Mouse (Mus musculus) forebrain, embryonic 11.5 days (tissue): ENCODE measurements around the gene Usp2. TPM values are rescaled to one million over a fixed set of nuclear protein-coding genes. Genes with fewer than 3 reads are reported as not detected.
A peak's percentile ranks its signal among the peaks of the same experiment; 100 is the strongest.

ENCODE experiments used
- ATAC-seq: fragments of 200-750 bp; cut with Nextera tagmentation; replicated peaks from 2 replicates; pipeline ENCODE4 v1.8.0; 2017; ENCODE audit warnings: moderate TSS enrichment; ENCODE audit not compliant: low FRiP score
- DNase-seq: peaks from one replicate; pipeline ENCODE4 v3.0.0-alpha.2; 2017; ENCODE audit warnings: low spot score
- H3K27ac ChIP-seq: fragments of 300-500 bp; sonication (generic); 2 replicates; pipeline ENCODE4 v1.5.1; 2014; ENCODE audit warnings: low read depth, low read length
- H3K27me3 ChIP-seq: fragments of 300-500 bp; sonication (generic); 2 replicates; pipeline ENCODE4 v1.6.1; 2014; ENCODE audit warnings: mild to moderate bottlenecking, low read length, mixed read lengths; ENCODE audit not compliant: control insufficient read depth, insufficient read depth
- H3K36me3 ChIP-seq: fragments of 300-500 bp; sonication (generic); 2 replicates; pipeline ENCODE4 v1.6.1; 2014; ENCODE audit warnings: mild to moderate bottlenecking, low read length, moderate library complexity, mixed read lengths; ENCODE audit not compliant: control insufficient read depth, insufficient read depth
- H3K4me1 ChIP-seq: fragments of 300-500 bp; sonication (generic); replicated peaks from 2 replicates; pipeline ENCODE4 v1.6.1; 2014; ENCODE audit warnings: low read length, mixed read lengths; ENCODE audit not compliant: control insufficient read depth, insufficient read depth
- H3K4me2 ChIP-seq: fragments of 300-500 bp; sonication (generic); 2 replicates; pipeline ENCODE4 v1.6.1; 2014; ENCODE audit warnings: low read depth, mild to moderate bottlenecking, low read length, moderate library complexity, mixed read lengths; ENCODE audit not compliant: severe bottlenecking
- H3K4me3 ChIP-seq: fragments of 300-500 bp; sonication (generic); 2 replicates; pipeline ENCODE4 v1.5.1; 2014; ENCODE audit warnings: low read depth, low read length
- H3K9ac ChIP-seq: fragments of 300-500 bp; sonication (generic); 2 replicates; pipeline ENCODE4 v1.6.1; 2014; ENCODE audit warnings: low read length
- H3K9me3 ChIP-seq: fragments of 300-500 bp; sonication (generic); 2 replicates; pipeline ENCODE4 v1.6.1; 2016; ENCODE audit warnings: low read length, mixed read lengths; ENCODE audit not compliant: control insufficient read depth
- WGBS: fragments of 180-500 bp; shearing (Covaris S2); extraction: QIAGEN DNeasy Blood & Tissue Kit; methylation state at CpG from one replicate; pipeline ENCODE4 v1.1.7; 2014; 5-methylcytosine and 5-hydroxymethylcytosine counted together
- polyA plus RNA-seq: library from polyadenylated mRNA; unstranded; fragments of >200 nt; fragmentation: Nextera tagmentation; extraction: Ambion mirVana; gene quantifications from 2 replicates; pipeline ENCODE4 v1.2.1, GENCODE M21; 2014

Gene Usp2
- polyA plus RNA-seq, 1 experiment from 2014 or later, result 12.7 TPM

- Histone ChIP-seq H3K9ac (no peak overlapping the region), H3K36me3 (no peaks in the 10 kb centered on the region), H3K9me3 (no peaks in the 10 kb centered on the region), H3K4me2 (no peak overlapping the region), H3K27ac (no peak overlapping the region), H3K4me1 (peaks cover 18% of the 10 kb centered on the region), H3K4me3 (no peak overlapping the region), H3K27me3 (peaks cover 22% of the 10 kb centered on the region)
- WGBS, result 24% methylated on average over 2 of the region's 2 CpGs
- DNase-seq (no peak), ATAC-seq (no peak)
Measured at GRCm38 (mm10) chr9:44133287-44133686, 66.5 kb downstream of the Usp2 start.

- Histone ChIP-seq H3K4me3 (peak within 1 kb of the TSS; percentile 43), H3K27ac (no peak within 1 kb of the TSS), H3K4me1 (peaks cover 18% of the 10 kb centered on the region), H3K4me2 (peak within 1 kb of the TSS; percentile 70), H3K9ac (peak within 1 kb of the TSS; percentile 53), H3K9me3 (no peaks in the 10 kb centered on the region), H3K36me3 (no peaks in the 10 kb centered on the region), H3K27me3 (peaks cover 22% of the 10 kb centered on the region)
- DNase-seq (peak; percentile 77), ATAC-seq (peak; percentile 38)
- WGBS, result 2% methylated on average over 54 of the region's 55 CpGs
Measured at GRCm38 (mm10) chr9:44134101-44134850, 67.5 kb downstream of the Usp2 start, which contains the start of gene Mcam. Gene Mcam, plus strand, starts transcription at chr9:44134469.

- Histone ChIP-seq H3K27me3 (peaks cover 22% of the 10 kb centered on the region), H3K4me1 (peaks cover 16% of the 10 kb centered on the region)
- WGBS, result 3% methylated on average over 45 of the region's 49 CpGs
Measured at GRCm38 (mm10) chr9:44134851-44135730, 68.3 kb downstream of the Usp2 start.

GRCm38 (mm10) chr9:44135731-44136411 lies 69.0 kb downstream of the Usp2 start:
- Histone ChIP-seq H3K36me3 (no peaks in the 10 kb centered on the region), H3K4me2 (peak overlapping the region; percentile 70; the same call in 1 of the 2 replicates), H3K4me3 (peak overlapping the region; percentile 43), H3K27me3 (peaks cover 22% of the 10 kb centered on the region), H3K9me3 (no peaks in the 10 kb centered on the region), H3K9ac (no peak overlapping the region), H3K4me1 (peaks cover 11% of the 10 kb centered on the region), H3K27ac (no peak overlapping the region)
- WGBS, result 67% methylated on average over 7 of the region's 7 CpGs
- DNase-seq (no peak), ATAC-seq (no peak)

More at GRCm38 (mm10) chr9:44134851-44135730, 68.3 kb downstream of the Usp2 start:
- Histone ChIP-seq H3K9me3 (no peaks in the 10 kb centered on the region), H3K36me3 (no peaks in the 10 kb centered on the region), H3K9ac (peak overlapping the region; percentile 53), H3K4me3 (peak overlapping the region; percentile 43), H3K4me2 (peak overlapping the region; percentile 70), H3K27ac (no peak overlapping the region)
- ATAC-seq (peak; percentile 18; the same call in 1 of the 2 replicates), DNase-seq (no peak)

- Histone ChIP-seq H3K4me2 (no peak overlapping the region), H3K4me1 (peaks cover 11% of the 10 kb centered on the region)
- 85% methylated on average over 4 of the region's 4 CpGs for WGBS
Measured at GRCm38 (mm10) chr9:44137846-44138245, 71.0 kb downstream of the Usp2 start.

GRCm38 (mm10) chr9:44141951-44142350 lies 75.1 kb downstream of the Usp2 start:
- H3K4me3 ChIP-seq, result no peak overlapping the region

More at GRCm38 (mm10) chr9:44137846-44138245, 71.0 kb downstream of the Usp2 start:
- Histone ChIP-seq H3K36me3 (no peaks in the 10 kb centered on the region), H3K4me3 (no peak overlapping the region), H3K9ac (no peak overlapping the region), H3K27ac (no peak overlapping the region), H3K9me3 (no peaks in the 10 kb centered on the region), H3K27me3 (peaks cover 22% of the 10 kb centered on the region)
- ATAC-seq (no peak), DNase-seq (no peak)

GRCm38 (mm10) chr9:44143421-44143820 lies 76.6 kb downstream of the Usp2 start:
- Histone ChIP-seq H3K4me2 (no peak overlapping the region), H3K9ac (no peak overlapping the region), H3K27me3 (no peaks in the 10 kb centered on the region), H3K4me1 (no peaks in the 10 kb centered on the region), H3K4me3 (no peak overlapping the region), H3K27ac (no peak overlapping the region), H3K9me3 (no peaks in the 10 kb centered on the region), H3K36me3 (no peaks in the 10 kb centered on the region)
- DNase-seq, result no peak
- ATAC-seq, result no peak
- 74% methylated on average over 5 of the region's 5 CpGs for WGBS

More at GRCm38 (mm10) chr9:44141951-44142350, 75.1 kb downstream of the Usp2 start:
- Histone ChIP-seq H3K27ac (no peak overlapping the region), H3K36me3 (no peaks in the 10 kb centered on the region), H3K27me3 (no peaks in the 10 kb centered on the region), H3K4me1 (no peaks in the 10 kb centered on the region), H3K9me3 (no peaks in the 10 kb centered on the region), H3K9ac (no peak overlapping the region), H3K4me2 (no peak overlapping the region)
- 63% methylated on average over 5 of the region's 5 CpGs for WGBS
- no peak for DNase-seq
- no peak for ATAC-seq

GRCm38 (mm10) chr9:44144023-44144717 lies 77.3 kb downstream of the Usp2 start:
- Histone ChIP-seq H3K4me3 (no peak overlapping the region), H3K27ac (no peak overlapping the region), H3K4me2 (no peak overlapping the region), H3K9ac (no peak overlapping the region), H3K27me3 (no peaks in the 10 kb centered on the region), H3K9me3 (no peaks in the 10 kb centered on the region), H3K4me1 (no peaks in the 10 kb centered on the region), H3K36me3 (no peaks in the 10 kb centered on the region)
- DNase-seq (no peak), ATAC-seq (no peak)
- 31% methylated on average over 6 of the region's 8 CpGs for WGBS
